Mouse (Mus musculus): ENCODE data around the gene Pfas. TPM values are rescaled to one million over a fixed set of nuclear protein-coding genes. Genes with fewer than 3 reads are reported as not detected.

Pfas gene
- total RNA-seq (2021): 10 to 100 TPM; 26.1 to 26.2 TPM
- long read RNA-seq, experiment 1, full-length matches to known transcripts: 1 of 3 reads
- long read RNA-seq, experiment 1, partial matches to known transcripts: 0 of 3 reads
- long read RNA-seq, experiment 1, other reads (novel, unspliced or antisense): 2 of 3 reads
- long read RNA-seq, experiment 2, full-length matches to known transcripts: 2 of 6 reads
- long read RNA-seq, experiment 2, partial matches to known transcripts: 3 of 6 reads
- long read RNA-seq, experiment 2, other reads (novel, unspliced or antisense): 1 of 6 reads

GRCm38 (mm10) chr11:69008182-69009121 lies at the start of gene Pfas:
Gene Pfas, minus strand, starts transcription at chr11:69008460.
- DNase-seq (ENCODE audit: low spot score in 2 of 2): peak; percentile 90 to 93

GRCm38 (mm10) chr11:69053848-69054247 lies 45.6 kb upstream of the Pfas start:
- no peak for DNase-seq (ENCODE audit: low spot score in 2 of 2)

GRCm38 (mm10) chr11:69052824-69053421 lies 44.7 kb upstream of the Pfas start:
- no peak for DNase-seq (ENCODE audit: low spot score in 2 of 2)

GRCm38 (mm10) chr11:69051771-69052170 lies 43.5 kb upstream of the Pfas start:
- no peak for DNase-seq (ENCODE audit: low spot score in 2 of 2)

GRCm38 (mm10) chr11:69050748-69051147 lies 42.5 kb upstream of the Pfas start:
- DNase-seq (ENCODE audit: low spot score in 2 of 2): no peak

- no peak for DNase-seq (ENCODE audit: low spot score in 2 of 2)
These were observed 39.9 kb upstream of the Pfas start for GRCm38 (mm10) chr11:69048151-69048550.

- DNase-seq (ENCODE audit: low spot score in 2 of 2): no peak
These were observed 39.3 kb upstream of the Pfas start for GRCm38 (mm10) chr11:69047592-69047991.

GRCm38 (mm10) chr11:69046395-69046774 lies 38.1 kb upstream of the Pfas start:
- DNase-seq (ENCODE audit: low spot score in 2 of 2): no peak

GRCm38 (mm10) chr11:69045531-69046394 lies 37.5 kb upstream of the Pfas start, which contains the start of gene Aurkb:
Gene Aurkb, plus strand, starts transcription at chr11:69045647.
- DNase-seq (ENCODE audit: low spot score in 2 of 2): peak; percentile 74

- no peak for DNase-seq (ENCODE audit: low spot score in 2 of 2)
These were observed 29.9 kb upstream of the Pfas start for GRCm38 (mm10) chr11:69038173-69038572.

- peak; percentile 87 to 91 for DNase-seq (ENCODE audit: low spot score in 2 of 2)
These were observed 29.2 kb upstream of the Pfas start for GRCm38 (mm10) chr11:69037231-69038061.

GRCm38 (mm10) chr11:69036486-69037230 lies 28.4 kb upstream of the Pfas start:
- peak; percentile 91 to 93 for DNase-seq (ENCODE audit: low spot score in 2 of 2)

GRCm38 (mm10) chr11:69035849-69036248 lies 27.6 kb upstream of the Pfas start:
- peak; percentile 88 to 90 for DNase-seq (ENCODE audit: low spot score in 2 of 2)

GRCm38 (mm10) chr11:69035411-69035810 lies 27.2 kb upstream of the Pfas start:
- no peak for DNase-seq (ENCODE audit: low spot score in 2 of 2)

GRCm38 (mm10) chr11:69034585-69034984 lies 26.3 kb upstream of the Pfas start:
- no peak for DNase-seq (ENCODE audit: low spot score in 2 of 2)

- no peak for DNase-seq (ENCODE audit: low spot score in 2 of 2)
These were observed 25.3 kb upstream of the Pfas start for GRCm38 (mm10) chr11:69033552-69033951.

- DNase-seq (ENCODE audit: low spot score in 2 of 2): no peak
These were observed 20.5 kb upstream of the Pfas start for GRCm38 (mm10) chr11:69028805-69029204.

- no peak for DNase-seq (ENCODE audit: low spot score in 2 of 2)
These were observed 18.3 kb upstream of the Pfas start for GRCm38 (mm10) chr11:69026562-69026961.

- DNase-seq (ENCODE audit: low spot score in 2 of 2): no peak
These were observed 12.4 kb upstream of the Pfas start for GRCm38 (mm10) chr11:69020691-69021090.

All from left cerebral cortex, adult 18-20 months (tissue).